Mouse (Mus musculus): Measurements from ENCODE around the gene Sult2a1. TPM values are rescaled to one million over a fixed set of nuclear protein-coding genes. Genes with fewer than 3 reads are reported as not detected.
"Not testable (repeated sequence)": the region's sequence is repeated elsewhere in the genome, so short reads cannot be mapped to it uniquely, and the experiment has no call there.

Gene Sult2a1
- not detected in 2 replicates for polyA plus RNA-seq (2014; fragmentation: Nextera tagmentation; extraction: Ambion mirVana)

GRCm38 (mm10) chr7:13837309-13837708 is at the start of gene Sult2a1:
TSS of gene Sult2a1 (minus strand) at chr7:13837409.
- H3K9me3 ChIP-seq (ENCODE audit: control insufficient read depth, low read length); H3K4me1 ChIP-seq (replicated peaks; ENCODE audit: control insufficient read depth, insufficient read depth, low read length); H3K4me2 ChIP-seq (replicated peaks); H3K27ac ChIP-seq; H3K27me3 ChIP-seq (ENCODE audit: control insufficient read depth, insufficient read depth, low read length); DNase-seq (ENCODE audit: low spot score); H3K36me3 ChIP-seq (replicated peaks; ENCODE audit: control insufficient read depth, insufficient read depth); ATAC-seq (ENCODE audit: low FRiP score); H3K4me3 ChIP-seq (replicated peaks; ENCODE audit: low read length); H3K9ac ChIP-seq: not testable (repeated sequence)
- WGBS, result 96% methylated on average over 1 of the region's 2 CpGs

GRCm38 (mm10) chr7:13813913-13814312 is 23.3 kb downstream of the Sult2a1 start:
- H3K27ac ChIP-seq, result no peak overlapping the region
- no peak overlapping the region for H3K4me3 ChIP-seq (replicated peaks; ENCODE audit: low read length)
- no peak for ATAC-seq (ENCODE audit: low FRiP score)
- no peaks in the 10 kb centered on the region for H3K36me3 ChIP-seq (replicated peaks; ENCODE audit: control insufficient read depth, insufficient read depth)
- no peak for DNase-seq (ENCODE audit: low spot score)
- peaks cover 4% of the 10 kb centered on the region for H3K9me3 ChIP-seq (ENCODE audit: control insufficient read depth, low read length)
- no peaks in the 10 kb centered on the region for H3K27me3 ChIP-seq (ENCODE audit: control insufficient read depth, insufficient read depth, low read length)
- WGBS, result 91% methylated on average over 1 of the region's 1 CpGs
- H3K4me2 ChIP-seq (replicated peaks), result no peak overlapping the region
- no peak overlapping the region for H3K9ac ChIP-seq
- no peaks in the 10 kb centered on the region for H3K4me1 ChIP-seq (replicated peaks; ENCODE audit: control insufficient read depth, insufficient read depth, low read length)

Other genes starting within 250 kb of the Sult2a1 start
- gene Sult2a5, start 213.4 kb downstream of the Sult2a1 start, polyA plus RNA-seq (2014; fragmentation: Nextera tagmentation; extraction: Ambion mirVana), result not detected in 2 replicates
- gene Sult2a2, start 103.9 kb downstream of the Sult2a1 start, polyA plus RNA-seq (2014; fragmentation: Nextera tagmentation; extraction: Ambion mirVana), result not detected in 2 replicates
- gene Sult2a4, start 152.2 kb upstream of the Sult2a1 start, polyA plus RNA-seq (2014; fragmentation: Nextera tagmentation; extraction: Ambion mirVana), result not detected in 2 replicates